In the genomic region with DNA sequence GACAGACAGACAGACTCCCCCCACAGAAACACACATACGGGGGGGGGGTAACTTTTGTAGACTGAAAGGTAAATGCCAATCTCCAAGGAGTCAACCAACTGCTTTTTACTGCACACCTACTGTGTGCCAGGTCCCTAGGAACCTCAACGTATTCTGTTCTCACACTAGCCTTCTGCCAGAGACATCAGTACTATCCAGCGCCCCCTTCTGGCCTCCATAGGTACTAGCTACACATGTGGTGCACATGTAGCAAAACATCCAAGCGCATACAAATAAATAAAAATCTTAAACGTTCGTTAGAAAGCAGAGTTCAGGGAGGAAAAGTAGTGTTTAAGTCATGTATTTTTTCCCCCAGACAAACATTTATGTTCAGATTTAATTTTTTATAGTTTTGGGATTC, we compare ENCODE assay signal across 12 mouse cellular contexts.
A peak's percentile ranks its signal among the peaks of the same experiment; 100 is the strongest.
DNase-seq lines count a peak whose midpoint lies in the region; ATAC-seq and TF ChIP-seq lines count a peak whose summit lies in the region.
"Had no signal": no experiment of that assay in that cellular context is flagged by ENCODE, and none has a peak within 500 bp of the region (broad histone marks: within the 10 kb centered on the region; RNA-seq: fewer than 3 reads in every experiment).

No protein-coding gene starts in this region.

- no peaks in the 10 kb centered on the region for H3K79me2 ChIP-seq in liver, adult 2 months (ENCODE audit: control insufficient read depth, insufficient read depth, low read length)

- no peaks in the 10 kb centered on the region for H3K36me3 ChIP-seq in liver, adult 2 months (ENCODE audit: control insufficient read depth, insufficient read depth, low read length)
- H3K36me3 ChIP-seq in liver, embryonic 12.5 days = no peaks in the 10 kb centered on the region
- no peaks in the 10 kb centered on the region for H3K36me3 ChIP-seq in midbrain, embryonic 16.5 days (ENCODE audit: control insufficient read depth, insufficient read depth, low read length)
- H3K36me3 ChIP-seq in hindbrain, embryonic 10.5 days = no peaks in the 10 kb centered on the region
- H3K36me3 ChIP-seq: heart, embryonic 15.5 days; lung, embryonic 15.5 days; neural tube, embryonic 13.5 days had no signal

- H3K4me3 ChIP-seq in gastrocnemius, adult 2 months = no peak overlapping the region
- H3K4me3 ChIP-seq in liver, adult 2 months (ENCODE audit: insufficient read depth, low read depth, low read length) = no peak overlapping the region
- H3K4me3 ChIP-seq in liver, embryonic 12.5 days = no peak overlapping the region
- H3K4me3 ChIP-seq in midbrain, embryonic 16.5 days (ENCODE audit: low read depth, low read length) = no peak overlapping the region
- no peak overlapping the region for H3K4me3 ChIP-seq in hindbrain, embryonic 10.5 days
- H3K4me3 ChIP-seq: heart, embryonic 15.5 days; lung, embryonic 15.5 days; neural tube, embryonic 13.5 days had no signal

- ATAC-seq in liver, embryonic 12.5 days = no peak
- ATAC-seq in midbrain, embryonic 16.5 days = no peak

- H3K9me3 ChIP-seq in liver, embryonic 12.5 days (replicated peaks) = no peaks in the 10 kb centered on the region
- no peaks in the 10 kb centered on the region for H3K9me3 ChIP-seq in midbrain, embryonic 16.5 days (replicated peaks; ENCODE audit: control insufficient read depth, low read length, poor library complexity, severe bottlenecking)
- H3K9me3 ChIP-seq in hindbrain, embryonic 10.5 days = no peaks in the 10 kb centered on the region
- H3K9me3 ChIP-seq: heart, embryonic 15.5 days; lung, embryonic 15.5 days; neural tube, embryonic 13.5 days had no signal

- no peak for DNase-seq in gastrocnemius, adult 2 months
- no peak for DNase-seq in gastrocnemius, postnatal 36 days
- peak; percentile 23 for DNase-seq in liver, adult 2 months (ENCODE audit: extremely low read depth, low read depth, low spot score)
- DNase-seq in ES-CJ7 (ENCODE audit: low read depth, low spot score) = peak; percentile 76
- peak; percentile 12 for DNase-seq in lung, postnatal 25 days (ENCODE audit: low spot score)
- DNase-seq in hindbrain, embryonic 10.5 days (ENCODE audit: low spot score) = no peak
- DNase-seq: cerebellum, adult 11-12 months had no signal

- peak; percentile 49 for TF ChIP-seq CTCF in gastrocnemius, adult 2 months (IDR thresholded peaks at IDR 0.05)
- peak; percentile 35; the same call in 1 of the 2 replicates for TF ChIP-seq CTCF in liver, adult 2 months (IDR thresholded peaks at IDR 0.05; ENCODE audit: low read depth, low read length)

- WGBS in liver, adult 2 months = 48% methylated on average over 6 of the region's 6 CpGs
- 45% methylated on average over 6 of the region's 6 CpGs for WGBS in liver, embryonic 12.5 days (ENCODE audit: insufficient replicate concordance)
- WGBS in midbrain, embryonic 16.5 days = 62% methylated on average over 6 of the region's 6 CpGs
- WGBS in hindbrain, embryonic 10.5 days = 60% methylated on average over 6 of the region's 6 CpGs

- no peak for TF ChIP-seq POLR2A in liver, adult 2 months (IDR thresholded peaks at IDR 0.05; ENCODE audit: extremely low read depth, insufficient read depth, low read length)

- no peak overlapping the region for H3K27ac ChIP-seq in gastrocnemius, adult 2 months
- H3K27ac ChIP-seq in liver, adult 2 months (replicated peaks; ENCODE audit: insufficient read depth, low read depth, low read length) = no peak overlapping the region
- no peak overlapping the region for H3K27ac ChIP-seq in liver, embryonic 12.5 days
- H3K27ac ChIP-seq in midbrain, embryonic 16.5 days (ENCODE audit: low read length) = no peak overlapping the region
- H3K27ac ChIP-seq in hindbrain, embryonic 10.5 days = no peak overlapping the region
- H3K27ac ChIP-seq: heart, embryonic 15.5 days; lung, embryonic 15.5 days; neural tube, embryonic 13.5 days had no signal

- H3K9ac ChIP-seq in liver, adult 2 months (ENCODE audit: low read depth, low read length) = no peak overlapping the region
- H3K9ac ChIP-seq in liver, embryonic 12.5 days = no peak overlapping the region
- no peak overlapping the region for H3K9ac ChIP-seq in midbrain, embryonic 16.5 days (ENCODE audit: low read depth, low read length)
- H3K9ac ChIP-seq: heart, embryonic 15.5 days; lung, embryonic 15.5 days; neural tube, embryonic 13.5 days had no signal

- H3K4me2 ChIP-seq in liver, embryonic 12.5 days = no peak overlapping the region
- H3K4me2 ChIP-seq in midbrain, embryonic 16.5 days (ENCODE audit: low read length) = no peak overlapping the region
- H3K4me2 ChIP-seq: heart, embryonic 15.5 days; lung, embryonic 15.5 days had no signal

- intact Hi-C loops in gastrocnemius, adult 2 months (cut with DNase I) = no loop called here
- intact Hi-C loops in gastrocnemius, postnatal 36 days (cut with DNase I) = no loop called here

- no peaks in the 10 kb centered on the region; the same call in none of the 2 replicates for H3K27me3 ChIP-seq in liver, adult 2 months (ENCODE audit: control insufficient read depth, insufficient read depth, low read length)
- peaks cover 6% of the 10 kb centered on the region for H3K27me3 ChIP-seq in liver, embryonic 12.5 days (replicated peaks)
- H3K27me3 ChIP-seq in midbrain, embryonic 16.5 days (ENCODE audit: control insufficient read depth, insufficient read depth, low read depth, low read length) = no peaks in the 10 kb centered on the region
- peaks cover 20% of the 10 kb centered on the region for H3K27me3 ChIP-seq in hindbrain, embryonic 10.5 days (ENCODE audit: insufficient read depth, poor library complexity, severe bottlenecking)
- H3K27me3 ChIP-seq: neural tube, embryonic 13.5 days had no signal

- no peaks in the 10 kb centered on the region for H3K4me1 ChIP-seq in liver, adult 2 months (ENCODE audit: control insufficient read depth, insufficient read depth, low read length)
- no peaks in the 10 kb centered on the region for H3K4me1 ChIP-seq in liver, embryonic 12.5 days
- H3K4me1 ChIP-seq in midbrain, embryonic 16.5 days (ENCODE audit: control insufficient read depth, insufficient read depth, low read length) = peaks cover 23% of the 10 kb centered on the region
- H3K4me1 ChIP-seq in hindbrain, embryonic 10.5 days (replicated peaks) = peaks cover 18% of the 10 kb centered on the region
- H3K4me1 ChIP-seq: heart, embryonic 15.5 days had no signal

Comparison
In these comparisons a context has a peak if more than half of its experiments do, and no peak if none do; other contexts are left out.
1. DNase-seq: peak in liver, adult 2 months (single experiment), ES-CJ7 (single experiment) and lung, postnatal 25 days (single experiment); none in gastrocnemius, adult 2 months (single experiment), gastrocnemius, postnatal 36 days (0 of 2) and hindbrain, embryonic 10.5 days (single experiment).